Comparison of ENCODE assay signal across 29 mouse cellular contexts in genomic region chr12:8555419-8555818, GRCm38 (mm10). TPM values are rescaled to one million over a fixed set of nuclear protein-coding genes. Genes with fewer than 3 reads are reported as not detected.
DNase-seq lines count a peak whose midpoint lies in the region; ATAC-seq and TF ChIP-seq lines count a peak whose summit lies in the region.
"Had no signal": no experiment of that assay in that cellular context is flagged by ENCODE, and none has a peak within 500 bp of the region (broad histone marks: within the 10 kb centered on the region; RNA-seq: fewer than 3 reads in every experiment).

No protein-coding gene starts in this region.

- H3K4me2 ChIP-seq in liver, embryonic 13.5 days = no peak overlapping the region
- no peak overlapping the region for H3K4me2 ChIP-seq in liver, embryonic 12.5 days
- no peak overlapping the region for H3K4me2 ChIP-seq in intestine, embryonic 14.5 days (ENCODE audit: low read length)
- H3K4me2 ChIP-seq: embryonic facial prominence, embryonic 15.5 days; heart, embryonic 13.5 days had no signal

- 0 out of 2 replicates have a peak, but pooled peaks cover 3% of the 10 kb centered on the region for H3K4me1 ChIP-seq in liver, embryonic 13.5 days (replicated peaks)
- no peaks in the 10 kb centered on the region for H3K4me1 ChIP-seq in liver, embryonic 12.5 days
- no peaks in the 10 kb centered on the region for H3K4me1 ChIP-seq in intestine, embryonic 14.5 days (replicated peaks; ENCODE audit: control insufficient read depth, insufficient read depth, low read length)
- H3K4me1 ChIP-seq in small intestine, adult 2 months (ENCODE audit: control insufficient read depth, insufficient read depth, insufficient read length, low read length) = peaks cover 3% of the 10 kb centered on the region; the same call in 1 of the 2 replicates
- H3K4me1 ChIP-seq: embryonic facial prominence, embryonic 15.5 days; forebrain, embryonic 10.5 days; heart, embryonic 13.5 days had no signal

- no peak overlapping the region for H3K4me3 ChIP-seq in liver, embryonic 13.5 days (replicated peaks)
- H3K4me3 ChIP-seq in liver, embryonic 12.5 days = no peak overlapping the region
- H3K4me3 ChIP-seq in intestine, embryonic 14.5 days (ENCODE audit: low read depth, low read length) = no peak overlapping the region
- peak overlapping the region; percentile 10; the same call in 1 of the 2 replicates for H3K4me3 ChIP-seq in small intestine, adult 2 months (ENCODE audit: low read depth, low read length)
- H3K4me3 ChIP-seq: embryonic facial prominence, embryonic 15.5 days; erythroblast, embryonic 14.5 days; forebrain, embryonic 10.5 days; heart, embryonic 13.5 days had no signal

- H3K27me3 ChIP-seq in liver, embryonic 13.5 days = no peaks in the 10 kb centered on the region
- no peaks in the 10 kb centered on the region for H3K27me3 ChIP-seq in liver, embryonic 12.5 days (replicated peaks)
- H3K27me3 ChIP-seq in intestine, embryonic 14.5 days (replicated peaks; ENCODE audit: control insufficient read depth, insufficient read depth, low read length) = no peaks in the 10 kb centered on the region
- H3K27me3 ChIP-seq in small intestine, adult 2 months (ENCODE audit: control insufficient read depth, insufficient read depth, low read length) = no peaks in the 10 kb centered on the region
- H3K27me3 ChIP-seq: embryonic facial prominence, embryonic 15.5 days; heart, embryonic 13.5 days had no signal

- no peak for TF ChIP-seq POLR2A in small intestine, adult 2 months (IDR thresholded peaks at IDR 0.05; ENCODE audit: low read depth, low read length)

- DNase-seq in adrenal gland, adult 2 months = peak; percentile 10
- no peak for DNase-seq in adrenal gland, postnatal 4 days (ENCODE audit: low spot score in 2 of 2)
- no peak for DNase-seq in liver, embryonic 13.5 days
- DNase-seq in intestine, embryonic 14.5 days (ENCODE audit: low spot score) = no peak
- no peak for DNase-seq in cerebellum, adult 11 months
- no peak for DNase-seq in ovary, postnatal 10 days (ENCODE audit: low spot score)
- DNase-seq: adrenal gland, postnatal 25 days; B cell, adult 2 months; cerebellum, adult 8-10 months; cerebellum, postnatal 14 days; embryo, embryonic 11 days; gastrocnemius, postnatal 36 days; heart, adult 11 months; heart, postnatal 36 days had no signal

- no peaks in the 10 kb centered on the region for H3K9me3 ChIP-seq in liver, embryonic 13.5 days (replicated peaks)
- H3K9me3 ChIP-seq in liver, embryonic 12.5 days (replicated peaks) = no peaks in the 10 kb centered on the region
- H3K9me3 ChIP-seq in intestine, embryonic 14.5 days (ENCODE audit: control insufficient read depth, low read length) = no peaks in the 10 kb centered on the region
- H3K9me3 ChIP-seq: embryonic facial prominence, embryonic 15.5 days; forebrain, embryonic 10.5 days; G1E; heart, embryonic 13.5 days had no signal

- no peak for ATAC-seq in liver, embryonic 13.5 days (ENCODE audit: low read depth)
- no peak for ATAC-seq in liver, embryonic 12.5 days
- peak; percentile 70 for ATAC-seq in intestine, embryonic 14.5 days (replicated peaks; ENCODE audit: low FRiP score, low TSS enrichment, low read depth)
- ATAC-seq: activated CD4-positive, CD25-positive, alpha-beta regulatory T cell, adult 4 months; CD4-positive, CD25-positive, alpha-beta regulatory T cell, adult 4 months; forebrain, embryonic 14.5 days had no signal

- H3K9ac ChIP-seq in liver, embryonic 13.5 days = no peak overlapping the region
- no peak overlapping the region for H3K9ac ChIP-seq in liver, embryonic 12.5 days
- no peak overlapping the region for H3K9ac ChIP-seq in intestine, embryonic 14.5 days (ENCODE audit: low read length)
- H3K9ac ChIP-seq: embryonic facial prominence, embryonic 15.5 days; heart, embryonic 13.5 days had no signal

- 0 out of 2 replicates have a peak overlapping the region, but pooled peaks have one; percentile 23 for H3K27ac ChIP-seq in liver, embryonic 13.5 days
- no peak overlapping the region for H3K27ac ChIP-seq in liver, embryonic 12.5 days
- H3K27ac ChIP-seq in intestine, embryonic 14.5 days (ENCODE audit: low read depth) = no peak overlapping the region
- peak overlapping the region; percentile 88 for H3K27ac ChIP-seq in small intestine, adult 2 months (ENCODE audit: insufficient read depth, low read depth, low read length)
- H3K27ac ChIP-seq: embryonic facial prominence, embryonic 15.5 days; forebrain, embryonic 10.5 days; heart, embryonic 13.5 days had no signal

- no peaks in the 10 kb centered on the region for H3K36me3 ChIP-seq in liver, embryonic 13.5 days
- no peaks in the 10 kb centered on the region for H3K36me3 ChIP-seq in liver, embryonic 12.5 days
- H3K36me3 ChIP-seq in intestine, embryonic 14.5 days (ENCODE audit: control insufficient read depth, insufficient read depth, low read length) = no peaks in the 10 kb centered on the region
- no peaks in the 10 kb centered on the region for H3K36me3 ChIP-seq in small intestine, adult 2 months (ENCODE audit: control insufficient read depth, insufficient read depth, low read length)
- H3K36me3 ChIP-seq: embryonic facial prominence, embryonic 15.5 days; forebrain, embryonic 10.5 days; G1E; heart, embryonic 13.5 days had no signal

- no peak for TF ChIP-seq CTCF in small intestine, adult 2 months (IDR thresholded peaks at IDR 0.05; ENCODE audit: extremely low read depth, insufficient read length, insufficient replicate concordance, low read depth, low read length)

RNA-seq across cellular contexts. Expression of gene Slc7a15, which starts 43.4 kb away (rescaled TPM):
- total RNA-seq in adrenal gland, adult 2 months (2021) = not detected
- polyA plus RNA-seq in adrenal gland, adult 2 months (2012; rRNA removed) = not detected in 2 replicates
- not detected for total RNA-seq in adrenal gland, postnatal 4 days (2021)
- not detected in 2 replicates for polyA plus RNA-seq in liver, embryonic 13.5 days (2015; fragmentation: Nextera tagmentation; extraction: Ambion mirVana)
- polyA plus RNA-seq in liver, embryonic 12.5 days (2016; fragmentation: Nextera tagmentation; extraction: Ambion mirVana) = not detected in 2 replicates
- polyA plus RNA-seq in intestine, embryonic 14.5 days (2014; fragmentation: Nextera tagmentation; extraction: Ambion mirVana) = not detected in 2 replicates
- polyA plus RNA-seq in small intestine, adult 2 months (2012; rRNA removed) = 33.5 and 244 TPM in 2 replicates
- total RNA-seq: adrenal gland, adult 18-20 months; adrenal gland, postnatal 25 days; common myeloid progenitor, adult 5-6 weeks; G1E; gastrocnemius, adult 8-10 months; gastrocnemius, postnatal 36 days; heart, postnatal 36 days had no signal
- polyA plus RNA-seq: activated CD4-positive, CD25-positive, alpha-beta regulatory T cell, adult 4 months; CD4-positive, CD25-positive, alpha-beta regulatory T cell, adult 4 months; embryonic facial prominence, embryonic 11.5 days; embryonic facial prominence, embryonic 15.5 days; erythroblast, embryonic 14.5 days; forebrain, embryonic 10.5 days; forebrain, embryonic 14.5 days; G1E; heart, embryonic 13.5 days; hindbrain, embryonic 11.5 days had no signal

RNA-seq across cellular contexts. Expression of gene Rhob, which starts 55.6 kb away (rescaled TPM):
- total RNA-seq in adrenal gland, adult 2 months (2021) = 100 to 1,000 TPM; 166 to 261 TPM
- polyA plus RNA-seq in adrenal gland, adult 2 months (2012; rRNA removed) = 497 and 623 TPM in 2 replicates
- 100 to 1,000 TPM; 176 to 206 TPM for total RNA-seq in adrenal gland, postnatal 4 days (2021)
- polyA plus RNA-seq in liver, embryonic 13.5 days (2015; fragmentation: Nextera tagmentation; extraction: Ambion mirVana) = 6.0 and 7.1 TPM in 2 replicates
- polyA plus RNA-seq in liver, embryonic 12.5 days (2016; fragmentation: Nextera tagmentation; extraction: Ambion mirVana) = 12.3 and 12.4 TPM in 2 replicates
- 46.5 and 50.5 TPM in 2 replicates for polyA plus RNA-seq in intestine, embryonic 14.5 days (2014; fragmentation: Nextera tagmentation; extraction: Ambion mirVana)
- 101 and 242 TPM in 2 replicates for polyA plus RNA-seq in small intestine, adult 2 months (2012; rRNA removed)

Comparison
In these comparisons a context has a peak if more than half of its experiments do, and no peak if none do; other contexts are left out.
1. H3K27ac ChIP-seq: peak in liver, embryonic 13.5 days (single experiment) and small intestine, adult 2 months (single experiment); none in liver, embryonic 12.5 days (single experiment) and intestine, embryonic 14.5 days (single experiment).
2. RNA of gene Slc7a15, which starts 43.4 kb away (polyA plus RNA-seq): 33.5 to 244 TPM in small intestine, adult 2 months; not detected in liver, embryonic 12.5 days, not detected in adrenal gland, adult 2 months, not detected in liver, embryonic 13.5 days and not detected in intestine, embryonic 14.5 days; every median in the first group is over 10 times any median in the second.